Mouse (Mus musculus) cerebellum, adult (tissue): ENCODE results near the gene Pdcd2.
A peak's percentile ranks its signal among the peaks of the same experiment; 100 is the strongest.
"Not testable (repeated sequence)": the region's sequence is repeated elsewhere in the genome, so short reads cannot be mapped to it uniquely, and the experiment has no call there.

ENCODE experiments used
- ATAC-seq: cut with Nextera tagmentation; 2 replicates; pipeline ENCODE4 v1.9.2; 2017; ENCODE audit warnings: mild to moderate bottlenecking, moderate library complexity, mixed read lengths; ENCODE audit not compliant: insufficient number of reproducible peaks, low FRiP score, low TSS enrichment

The Pdcd2 gene

GRCm38 (mm10) chr17:15526986-15527810, at the start of gene Pdcd2:
Gene Pdcd2 (minus strand): TSS chr17:15527301.
- peak; percentile 97 for ATAC-seq

- no peak for ATAC-seq
Observed at GRCm38 (mm10) chr17:15575056-15575455, 48.0 kb upstream of the Pdcd2 start.

GRCm38 (mm10) chr17:15566908-15567307, 39.8 kb upstream of the Pdcd2 start:
- no peak for ATAC-seq

- no peak for ATAC-seq
Observed at GRCm38 (mm10) chr17:15564928-15565300, 37.8 kb upstream of the Pdcd2 start.

GRCm38 (mm10) chr17:15564014-15564927, 37.2 kb upstream of the Pdcd2 start, which contains the start of gene Prdm9:
Gene Prdm9 (minus strand): TSS chr17:15564354.
- ATAC-seq = peak; percentile 99

- ATAC-seq = no peak
Observed at GRCm38 (mm10) chr17:15559946-15560345, 32.8 kb upstream of the Pdcd2 start.

- no peak for ATAC-seq
Observed at GRCm38 (mm10) chr17:15549713-15550112, 22.6 kb upstream of the Pdcd2 start.

- no peak for ATAC-seq
Observed at GRCm38 (mm10) chr17:15546440-15546839, 19.3 kb upstream of the Pdcd2 start.

GRCm38 (mm10) chr17:15543868-15544267, 16.8 kb upstream of the Pdcd2 start:
- ATAC-seq = not testable (repeated sequence)

GRCm38 (mm10) chr17:15540309-15540708, 13.2 kb upstream of the Pdcd2 start:
- no peak for ATAC-seq

- ATAC-seq = no peak
Observed at GRCm38 (mm10) chr17:15536457-15536904, 9.4 kb upstream of the Pdcd2 start.

- ATAC-seq = no peak
Observed at GRCm38 (mm10) chr17:15535943-15536342, 8.8 kb upstream of the Pdcd2 start.

GRCm38 (mm10) chr17:15535162-15535800, 8.2 kb upstream of the Pdcd2 start:
- no peak for ATAC-seq

- ATAC-seq = no peak
Observed at GRCm38 (mm10) chr17:15530141-15530540, 3.0 kb upstream of the Pdcd2 start.

- no peak for ATAC-seq
Observed at GRCm38 (mm10) chr17:15528887-15529286, 1.8 kb upstream of the Pdcd2 start.

- no peak for ATAC-seq
Observed at GRCm38 (mm10) chr17:15527811-15528136, 673 bp upstream of the Pdcd2 start.

GRCm38 (mm10) chr17:15526304-15526703, 797 bp downstream of the Pdcd2 start:
- ATAC-seq = no peak

GRCm38 (mm10) chr17:15518766-15519165, 8.3 kb downstream of the Pdcd2 start:
- no peak for ATAC-seq

- no peak for ATAC-seq
Observed at GRCm38 (mm10) chr17:15518186-15518585, 8.9 kb downstream of the Pdcd2 start.

GRCm38 (mm10) chr17:15517776-15518175, 9.3 kb downstream of the Pdcd2 start:
- no peak for ATAC-seq

GRCm38 (mm10) chr17:15510694-15511093, 16.4 kb downstream of the Pdcd2 start:
- no peak for ATAC-seq
